Mouse (Mus musculus) 3134 (cell line): ENCODE data around the gene Ryr1.
A peak's percentile ranks its signal among the peaks of the same experiment; 100 is the strongest.
"Not testable (repeated sequence)": the region's sequence is repeated elsewhere in the genome, so short reads cannot be mapped to it uniquely, and the experiment has no call there.

Experiments
- DNase-seq: peaks from one replicate; pipeline ENCODE4 v3.0.0-alpha.2; 2011; ENCODE audit warnings: low spot score; ENCODE audit not compliant: insufficient read length; ENCODE audit errors: extremely low read depth

Ryr1 gene

DNA sequence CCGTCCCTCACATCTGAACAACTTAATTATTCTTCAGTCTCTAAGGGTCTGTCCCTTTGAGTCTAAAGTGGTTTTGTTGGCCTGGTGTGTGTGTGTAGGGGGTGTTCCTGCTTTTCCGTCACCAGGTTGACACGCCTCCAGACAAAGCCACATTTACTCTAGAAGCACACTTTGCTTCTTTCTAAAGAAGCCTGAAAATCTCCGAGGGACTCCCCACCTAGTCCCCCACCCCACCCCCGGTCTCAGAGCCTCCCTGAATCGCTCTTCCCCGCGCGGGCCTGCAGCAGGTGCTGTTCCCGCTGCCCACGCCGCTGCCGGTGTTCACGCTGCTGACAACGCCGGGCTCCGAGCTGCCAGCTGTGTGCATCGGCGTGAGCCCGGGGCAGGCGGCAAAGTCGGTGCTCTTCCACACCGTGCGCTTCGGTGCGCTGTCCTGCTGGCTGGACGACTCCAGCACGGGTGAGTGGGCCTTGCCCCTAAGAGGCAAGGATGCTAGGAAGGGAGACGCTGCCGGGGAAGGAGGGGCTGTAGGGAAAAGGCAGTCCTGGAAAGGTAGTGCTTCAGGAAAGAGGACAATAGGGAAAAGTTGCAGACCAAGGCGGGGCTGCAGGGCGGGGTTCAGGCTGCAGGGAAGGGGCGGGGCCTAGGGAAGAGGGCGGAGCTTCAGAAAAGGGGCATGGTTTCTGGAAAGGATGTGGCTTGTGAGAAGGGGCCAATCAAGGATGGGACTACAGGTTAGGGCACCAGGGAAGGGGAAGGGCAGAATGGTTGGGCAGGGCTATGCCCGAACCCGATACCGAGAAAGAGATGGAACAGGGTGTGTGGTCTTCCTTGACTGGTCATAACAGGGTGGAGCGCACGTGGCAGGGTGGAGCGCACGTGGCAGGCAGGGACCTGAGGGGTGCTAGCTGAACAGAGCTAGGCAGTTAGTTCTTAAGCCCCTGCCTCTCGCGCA lies 124.1 kb downstream of the Ryr1 start:
- no peak for DNase-seq

DNA sequence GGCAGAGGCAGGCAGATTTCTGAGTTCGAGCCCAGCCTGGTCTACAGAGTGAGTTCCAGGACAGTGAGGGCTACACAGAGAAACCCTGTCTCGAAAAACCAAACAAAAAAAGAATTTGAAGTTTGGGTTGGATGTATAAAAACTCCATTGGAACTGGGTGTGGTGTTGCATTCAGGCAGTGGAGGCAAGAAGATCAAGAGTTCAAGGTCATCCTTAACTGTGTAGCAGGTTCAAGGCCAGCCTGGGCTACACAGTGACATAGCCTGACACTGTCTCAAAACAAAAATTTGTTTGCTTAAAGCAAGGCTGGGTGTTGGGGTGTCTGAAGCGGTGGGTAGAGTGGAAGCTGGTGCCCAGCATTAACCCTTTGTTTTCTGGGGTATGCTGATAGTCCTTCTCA lies 131.6 kb downstream of the Ryr1 start:
- no peak for DNase-seq

DNA sequence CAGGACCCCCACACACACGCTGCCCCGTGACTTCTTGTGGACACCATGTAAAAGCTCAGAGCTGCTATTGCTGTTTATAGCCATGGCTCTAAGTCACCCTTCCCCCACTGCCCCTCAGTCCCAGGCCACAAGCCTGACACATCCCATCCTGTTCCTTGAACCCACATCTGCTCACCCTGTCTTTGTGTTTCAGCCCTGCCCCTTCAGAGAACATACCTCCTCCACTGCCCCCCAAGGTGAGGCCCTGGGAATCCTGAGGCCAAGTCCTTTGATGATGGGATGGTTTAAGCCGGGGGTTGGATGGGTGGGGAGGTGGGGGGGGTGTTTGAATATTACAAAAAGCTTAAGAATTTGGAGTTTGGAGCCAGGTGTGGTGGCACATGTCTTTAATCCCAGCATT lies 132.0 kb downstream of the Ryr1 start:
- DNase-seq: no peak

DNA sequence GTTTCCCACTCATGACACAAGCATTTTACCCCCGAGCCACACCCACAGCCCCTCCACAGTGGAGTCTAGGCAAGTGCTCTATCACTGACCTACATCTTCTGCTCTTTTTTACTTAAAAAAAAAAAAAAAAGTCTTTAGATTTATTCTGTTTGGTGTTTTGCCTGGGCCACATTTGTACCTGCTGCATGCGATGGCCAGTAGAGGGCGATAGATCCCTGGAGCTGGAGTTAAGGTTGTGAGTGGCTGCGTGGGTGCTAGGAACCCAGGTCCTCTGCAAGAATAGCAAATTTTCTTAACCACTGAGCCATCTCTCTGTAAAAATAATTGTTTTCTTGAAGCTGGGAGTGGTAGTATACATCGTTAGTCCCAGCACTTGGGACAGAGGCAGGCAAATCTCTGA lies 133.4 kb downstream of the Ryr1 start:
- no peak for DNase-seq

DNA sequence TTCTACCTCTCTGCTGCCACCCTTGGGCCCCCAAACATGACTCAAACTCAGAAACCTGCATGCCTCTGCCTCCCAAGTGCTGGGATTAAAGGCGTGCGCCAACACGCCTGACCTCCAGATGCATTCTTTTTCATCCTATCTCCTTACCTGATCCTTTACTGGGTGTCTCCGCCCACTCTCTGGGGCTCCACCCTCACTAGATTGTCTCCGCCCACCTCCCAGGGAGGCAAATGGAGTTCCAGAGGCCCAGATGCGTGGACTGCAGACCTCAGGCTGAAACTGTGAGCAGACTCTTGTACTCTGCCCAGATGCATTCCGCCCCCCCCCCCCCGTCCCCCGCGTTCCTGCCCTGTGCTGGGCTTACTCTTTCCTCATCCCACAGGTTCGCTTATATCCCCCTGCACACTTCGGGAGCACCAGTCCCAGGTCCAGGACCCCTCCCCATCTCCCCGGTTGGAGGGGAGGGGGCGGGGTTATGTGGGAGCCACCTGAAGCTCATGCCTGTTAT lies 134.2 kb downstream of the Ryr1 start:
- DNase-seq: no peak

DNA sequence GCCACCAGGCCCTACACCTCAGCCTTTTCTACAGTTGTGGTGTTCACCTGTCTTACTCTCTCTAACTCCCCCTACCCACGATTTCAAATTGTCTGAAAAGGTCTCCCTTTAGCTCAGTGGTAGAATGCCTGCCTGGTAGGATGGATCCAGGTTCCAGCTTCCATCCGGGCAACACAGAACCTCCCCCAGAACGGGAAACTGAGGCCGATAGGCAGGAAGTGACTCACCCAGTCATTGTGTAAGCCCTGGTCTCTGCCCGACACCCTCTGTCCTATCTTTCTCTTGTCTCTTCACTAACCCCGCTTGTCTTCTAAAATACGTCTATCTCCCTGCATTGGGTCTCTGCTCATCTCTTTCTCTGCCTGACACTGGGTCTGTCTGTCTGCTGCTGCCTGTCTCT lies 139.8 kb downstream of the Ryr1 start:
- no peak for DNase-seq

DNA sequence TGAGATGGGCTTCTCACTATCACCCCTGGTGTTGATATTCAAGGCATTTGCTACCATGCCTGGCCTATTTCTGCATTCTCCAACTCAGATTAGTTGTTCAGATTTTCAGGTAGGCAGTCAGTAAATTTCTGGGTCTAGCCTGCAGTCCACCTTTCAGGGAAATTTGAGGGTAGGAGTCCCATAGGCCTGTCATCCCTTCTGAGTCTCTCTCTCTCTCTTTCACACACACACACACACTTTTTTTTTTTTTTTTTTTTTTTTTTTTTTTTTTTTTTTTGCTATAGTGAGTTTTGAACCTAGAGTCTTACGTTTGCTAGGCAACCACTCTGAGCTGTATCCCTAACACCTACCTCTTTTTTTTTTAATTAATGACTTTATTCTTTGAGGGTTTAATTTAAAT lies 140.5 kb downstream of the Ryr1 start:
- no peak for DNase-seq

DNA sequence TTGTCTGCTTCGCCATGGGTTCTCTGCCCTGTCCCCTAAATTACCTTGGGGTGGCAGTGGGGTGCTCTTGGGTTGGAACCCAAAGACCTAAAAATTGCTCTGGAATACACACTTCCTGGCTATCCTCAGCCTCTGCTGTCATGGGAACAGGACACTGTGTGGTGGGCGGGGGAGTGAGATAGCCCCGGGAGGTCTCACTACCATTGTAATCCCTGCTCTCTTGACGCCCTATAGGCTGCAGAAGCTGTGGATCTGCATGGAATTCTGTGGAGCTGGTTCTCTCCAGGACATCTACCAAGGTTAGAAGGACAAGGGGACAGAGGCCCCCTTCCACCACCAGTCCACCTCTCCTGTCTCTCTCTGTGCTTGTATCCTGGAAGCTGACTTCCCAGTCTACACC lies 141.1 kb downstream of the Ryr1 start:
- no peak for DNase-seq

DNA sequence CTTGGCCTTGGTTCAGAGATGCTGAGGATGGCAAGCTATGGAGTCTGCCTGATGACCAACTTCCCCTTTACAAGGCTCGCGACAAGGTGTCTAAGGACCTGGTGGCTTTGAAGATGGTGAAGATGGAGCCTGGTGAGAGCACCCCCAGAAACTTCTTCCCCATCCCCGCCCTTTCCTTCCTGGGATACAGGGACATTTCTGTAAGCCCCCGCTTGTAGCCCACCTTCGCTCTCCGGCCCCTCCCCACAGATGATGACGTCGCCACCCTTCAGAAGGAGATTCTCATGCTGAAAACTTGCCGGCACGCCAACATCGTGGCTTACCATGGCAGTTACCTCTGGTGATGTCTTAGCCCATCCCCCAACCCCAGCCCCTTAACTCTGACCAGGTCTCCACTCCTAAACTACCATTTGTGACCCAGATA lies 141.8 kb downstream of the Ryr1 start:
- DNase-seq: no peak

DNA sequence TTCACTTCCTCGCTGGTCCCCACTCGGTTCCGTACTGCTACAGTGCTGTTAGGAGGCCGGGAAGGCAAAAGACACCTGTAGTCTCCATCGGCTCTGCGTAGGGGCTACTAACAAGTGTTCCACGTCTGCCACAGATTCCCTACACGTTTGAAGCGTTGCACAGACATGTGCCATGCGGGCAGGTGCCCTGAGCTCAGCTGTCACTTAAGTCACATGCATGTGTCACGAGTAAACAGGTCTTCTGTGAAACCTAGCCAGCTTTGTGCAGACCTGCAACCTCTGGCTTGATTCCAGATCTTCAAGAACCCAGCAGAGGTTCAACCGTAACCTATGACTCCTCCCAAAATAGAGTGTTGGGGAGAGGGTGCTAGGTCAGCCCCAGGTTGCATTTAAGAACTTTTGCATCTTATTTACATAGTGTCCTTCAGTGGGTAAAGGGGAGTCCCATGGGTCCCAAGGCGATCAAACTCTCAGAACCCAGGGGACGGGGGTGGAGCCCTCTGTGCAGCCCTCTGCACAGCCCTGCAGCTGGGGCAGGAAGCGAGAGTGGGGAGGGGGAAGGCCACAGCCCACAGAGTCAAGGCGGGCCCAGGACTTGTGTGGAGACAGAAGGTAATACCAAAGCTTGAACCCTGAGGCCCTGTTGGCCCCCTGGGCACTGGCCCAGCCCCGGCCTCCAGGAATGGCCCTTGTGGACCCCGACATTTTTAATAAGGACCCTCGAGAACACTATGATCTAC lies 142.5 kb downstream of the Ryr1 start:
- DNase-seq: no peak

DNA sequence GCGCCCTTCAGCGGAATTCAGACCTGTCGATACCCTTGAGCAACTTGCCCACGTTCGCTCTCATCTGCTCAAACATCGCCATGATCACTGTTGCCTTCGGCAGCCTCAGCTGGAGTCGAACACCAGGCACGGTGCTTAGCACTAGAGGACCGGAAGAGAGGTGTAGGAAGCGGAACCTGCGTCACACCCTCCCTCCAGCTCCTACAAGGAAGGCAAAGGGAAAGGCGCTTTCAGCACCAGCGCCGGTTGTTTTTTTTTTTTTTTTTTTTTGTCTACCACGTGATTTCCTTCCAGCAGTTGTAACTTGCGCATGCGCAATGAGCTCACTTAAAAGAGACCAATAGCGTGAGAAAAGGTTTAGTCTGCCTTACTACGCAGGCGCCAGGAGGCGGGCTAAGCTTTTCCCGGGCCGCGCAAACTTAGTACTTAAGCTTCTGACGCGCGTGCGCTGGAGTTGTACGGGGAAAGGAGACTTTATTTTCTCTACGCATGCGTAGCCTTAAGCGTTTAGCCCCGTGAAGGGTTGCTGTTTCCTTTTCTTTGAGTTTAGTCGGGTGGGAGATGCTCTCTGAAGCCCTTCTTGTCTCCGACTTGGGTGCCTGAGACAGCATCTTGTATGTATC lies 143.2 kb downstream of the Ryr1 start, which contains the start of the genes Eif3k and Map4k1:
Gene Eif3k, minus strand, starts transcription at position 214 of the 623 bp plus-strand sequence.
Gene Map4k1, plus strand, starts transcription at position 400 of the 623 bp plus-strand sequence.
- DNase-seq: peak; percentile 93

DNA sequence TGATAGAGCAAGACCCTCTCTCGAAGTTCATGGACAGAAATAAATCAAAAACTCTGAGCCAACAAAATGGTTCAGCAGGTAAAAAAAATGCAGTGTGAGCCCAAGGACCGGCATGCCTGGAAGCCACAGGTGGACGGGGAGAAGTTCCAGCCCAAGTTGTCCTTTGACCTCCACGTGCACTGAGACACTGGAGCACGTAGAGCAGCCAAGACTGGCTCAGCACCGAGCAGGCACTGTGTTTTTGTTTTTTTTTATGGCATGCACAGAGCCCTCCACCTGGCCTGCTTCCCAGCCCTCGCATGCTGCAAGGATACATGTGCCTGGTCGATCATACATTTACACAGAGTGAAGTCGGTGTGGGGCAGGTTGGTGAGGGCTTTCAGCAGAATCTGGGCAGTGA lies 147.4 kb downstream of the Ryr1 start:
- no peak for DNase-seq

DNA sequence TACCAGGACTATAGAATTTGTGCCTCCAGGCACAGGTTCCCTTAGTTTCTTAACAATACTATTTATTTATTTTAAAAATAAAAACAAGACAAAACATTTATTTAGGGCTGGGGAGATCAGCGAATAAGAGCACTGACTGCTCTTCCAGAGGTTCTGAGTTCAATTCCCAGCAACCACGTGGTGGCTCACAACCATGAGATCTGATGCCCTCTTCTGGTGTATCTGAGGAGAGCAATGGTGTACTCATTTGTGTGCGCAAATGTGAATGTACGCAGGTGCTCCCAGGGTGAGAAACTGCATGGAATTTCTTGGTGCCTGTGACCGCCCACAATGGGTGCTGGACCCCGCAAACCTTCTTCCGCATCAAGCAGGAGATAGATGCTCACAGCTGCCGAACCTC lies 152.0 kb downstream of the Ryr1 start:
- no peak for DNase-seq

DNA sequence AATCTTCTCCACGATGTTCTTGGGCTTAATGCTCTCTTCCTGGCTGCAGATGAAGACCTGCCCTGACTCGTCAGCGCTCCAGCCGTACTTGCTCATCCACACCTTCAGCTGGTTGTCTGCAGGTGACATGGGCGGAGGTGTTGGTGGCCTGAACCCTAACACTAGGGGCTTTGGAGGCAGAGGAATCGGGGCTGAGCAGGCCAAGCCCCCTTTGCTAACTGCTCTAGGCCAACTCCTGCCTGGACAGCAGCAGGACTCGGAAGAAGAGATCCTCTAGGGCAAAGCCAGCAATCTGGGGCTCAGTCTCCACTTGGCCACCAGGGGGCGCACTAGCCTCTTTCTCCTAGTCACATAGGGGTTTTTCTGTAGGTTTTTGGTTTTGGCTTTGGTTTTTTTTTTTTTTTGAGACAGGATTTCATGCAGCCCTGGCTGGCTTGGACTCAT lies 152.4 kb downstream of the Ryr1 start:
- DNase-seq: peak; percentile 69

DNA sequence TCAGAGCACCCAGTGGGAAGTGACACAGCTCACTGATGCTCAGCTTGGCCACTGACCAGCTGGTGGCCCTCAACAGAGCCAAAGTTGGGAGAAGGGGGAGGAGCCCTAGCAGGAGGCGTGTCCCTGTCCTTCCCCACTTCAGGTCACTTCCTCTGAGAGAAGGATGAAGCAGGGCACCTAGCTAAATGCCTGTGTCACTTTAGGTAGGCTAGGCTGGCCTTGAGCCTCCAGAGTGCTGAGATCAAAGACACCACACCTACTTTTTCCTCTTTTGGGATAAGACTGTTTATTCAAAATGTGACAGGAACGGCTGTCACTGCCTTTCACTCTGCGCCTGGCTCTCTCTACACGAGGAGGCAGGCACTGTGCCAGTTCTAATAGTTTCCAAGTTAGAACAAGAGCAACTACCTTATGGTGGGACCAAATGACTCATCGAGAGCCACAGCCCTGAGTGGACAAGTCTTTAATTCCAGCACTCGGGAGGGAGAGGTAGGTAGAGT lies 153.2 kb downstream of the Ryr1 start:
- peak; percentile 76 for DNase-seq

DNA sequence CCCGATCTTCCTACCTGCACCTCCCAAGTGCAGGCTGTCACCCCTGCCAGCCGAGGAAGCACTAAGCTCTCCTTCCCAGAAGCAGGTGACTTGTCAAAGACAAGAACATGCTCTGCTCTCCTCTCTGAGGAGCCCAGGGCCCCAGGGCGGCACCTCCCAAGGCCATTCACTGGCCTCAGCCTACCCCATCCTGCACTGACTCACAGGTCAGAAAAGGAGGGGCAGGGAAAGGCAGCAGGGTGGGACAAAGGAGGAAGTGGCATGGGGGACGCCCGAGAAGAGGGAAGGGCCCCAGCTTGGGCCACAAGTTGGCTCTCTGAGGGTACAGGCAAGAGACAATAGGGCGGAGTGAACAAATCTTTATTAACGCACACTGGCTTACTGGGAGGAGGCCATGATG lies 153.9 kb downstream of the Ryr1 start:
- peak; percentile 46 for DNase-seq

DNA sequence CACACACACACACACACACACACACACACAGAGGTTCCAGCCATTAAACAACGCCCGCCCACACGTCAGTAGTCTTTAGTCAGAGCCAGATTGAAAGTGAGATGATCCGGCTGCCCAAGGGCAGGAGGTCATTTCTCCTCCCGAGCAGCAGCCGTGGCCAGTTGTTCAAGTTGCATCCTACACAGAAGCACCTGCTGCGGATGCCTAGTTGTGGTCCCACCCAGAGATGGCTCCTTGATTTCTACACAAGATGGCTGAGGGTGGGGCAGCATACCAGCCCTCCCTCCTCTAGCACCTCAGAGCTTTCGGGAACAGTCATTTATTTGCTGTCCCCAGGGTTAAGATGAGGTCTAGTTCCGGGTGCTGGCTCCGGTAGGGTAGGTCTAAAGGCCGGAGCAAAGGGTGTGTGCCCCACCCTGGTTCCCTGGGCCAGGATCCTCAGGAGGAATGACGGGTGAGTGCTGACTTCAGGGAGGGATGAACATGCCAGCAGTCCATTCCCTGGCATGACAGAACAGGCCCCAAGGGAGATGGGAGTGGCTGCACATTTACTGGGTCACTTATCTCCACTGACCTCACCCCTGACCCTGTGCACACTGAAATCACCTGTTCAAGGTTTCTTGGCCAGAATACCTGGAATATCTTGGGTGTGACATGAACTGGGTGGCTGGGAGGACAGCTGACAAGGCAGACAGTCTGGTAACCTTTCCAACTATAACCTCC lies 155.1 kb downstream of the Ryr1 start:
- peak; percentile 54 for DNase-seq

DNA sequence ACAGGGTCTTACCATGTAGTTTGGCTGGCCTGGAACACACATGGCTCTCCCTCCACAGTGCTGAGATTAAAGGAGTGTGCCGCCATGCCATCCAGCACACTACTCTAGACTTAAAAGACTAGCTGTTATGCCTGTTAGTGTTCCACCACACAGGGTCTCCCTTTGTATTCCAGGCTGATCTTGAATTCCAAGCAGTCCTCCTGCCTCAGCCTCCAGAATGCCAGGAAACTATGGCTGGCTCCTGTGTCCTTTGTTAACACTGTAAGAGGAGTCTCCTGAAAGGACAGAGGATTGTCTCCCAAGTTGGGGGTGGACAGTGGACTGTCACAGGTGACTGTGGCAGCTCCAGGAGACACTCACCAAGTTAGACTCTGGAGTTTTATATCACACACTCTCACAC lies 155.7 kb downstream of the Ryr1 start:
- no peak for DNase-seq

DNA sequence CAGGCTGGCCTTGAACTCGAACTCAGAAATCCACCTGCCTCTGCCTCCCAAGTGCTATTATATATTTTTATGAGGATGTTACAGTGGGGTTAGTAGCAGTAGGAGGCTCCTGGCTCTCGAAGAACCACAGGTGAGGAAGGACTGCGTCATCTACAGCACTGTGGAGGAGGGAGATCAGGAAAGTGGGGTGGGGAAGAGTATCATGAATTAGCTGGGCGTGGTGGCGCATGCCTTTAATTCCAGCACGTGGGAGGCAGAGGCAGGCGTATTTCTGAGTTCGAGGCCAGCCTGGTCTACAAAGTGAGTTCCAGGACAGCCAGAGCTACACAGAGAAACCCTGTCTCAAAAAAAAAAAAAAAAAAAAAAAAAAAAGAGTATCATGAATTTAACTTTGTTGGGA lies 156.9 kb downstream of the Ryr1 start:
- DNase-seq: not testable (repeated sequence)
